Mouse (Mus musculus): ENCODE measurements around the gene Npat.

Npat gene

GRCm38 (mm10) chr9:53536558-53537320 is at the start of gene Npat, which contains the start of gene Atm:
Gene Npat (plus strand): TSS chr9:53537047.
Gene Atm (minus strand): TSS chr9:53536740.
- DNase-seq, result peak; percentile 99 to 100

- no peak for DNase-seq
These were observed 28.8 kb upstream of the Npat start for GRCm38 (mm10) chr9:53508053-53508452.

GRCm38 (mm10) chr9:53514091-53514490 is 22.8 kb upstream of the Npat start:
- no peak for DNase-seq

GRCm38 (mm10) chr9:53517373-53518009 is 19.4 kb upstream of the Npat start:
- no peak for DNase-seq

DNA sequence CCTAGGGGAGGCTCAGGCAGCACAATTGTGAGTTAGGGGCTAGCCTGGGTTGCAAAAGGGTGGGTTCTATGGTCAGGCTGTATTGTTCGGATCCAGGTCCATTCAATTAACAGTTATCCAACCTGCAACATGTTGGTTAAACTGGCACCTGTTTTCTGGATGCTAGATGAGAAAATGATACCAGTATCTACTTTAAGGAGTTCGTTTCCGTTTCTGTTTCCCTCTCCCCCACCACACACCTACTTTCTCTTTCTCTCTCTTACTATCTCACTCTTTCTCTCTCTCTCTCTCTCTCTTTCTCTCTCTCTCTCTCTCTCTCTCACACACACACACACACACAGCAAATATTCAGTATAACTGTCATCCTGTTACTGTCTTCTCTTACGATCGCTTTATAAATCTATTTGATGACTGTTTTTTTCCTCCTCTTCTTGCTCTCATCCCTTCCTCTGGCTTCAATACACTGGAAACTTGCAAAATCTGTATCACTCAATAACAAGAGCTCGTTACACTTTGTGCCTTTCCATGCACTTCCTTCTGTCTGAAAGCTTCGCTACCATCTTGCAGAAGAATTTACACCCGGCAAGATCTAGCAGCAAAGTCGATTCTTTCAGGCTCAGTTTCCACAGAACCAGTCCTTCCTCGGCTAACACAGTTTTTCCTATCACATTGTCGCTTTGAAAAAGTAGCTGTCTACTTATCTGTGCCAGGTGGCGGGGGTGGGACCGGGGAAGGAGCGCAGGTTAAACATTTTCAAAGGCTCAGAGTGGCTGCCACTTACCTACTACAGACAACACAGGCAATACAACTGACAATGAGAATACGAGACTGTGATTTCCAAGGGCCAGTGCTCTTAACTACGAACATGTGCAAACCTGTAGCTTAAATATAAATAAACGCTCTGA is 1.2 kb upstream of the Npat start:
- DNase-seq, result peak; percentile 14 to 32

DNA sequence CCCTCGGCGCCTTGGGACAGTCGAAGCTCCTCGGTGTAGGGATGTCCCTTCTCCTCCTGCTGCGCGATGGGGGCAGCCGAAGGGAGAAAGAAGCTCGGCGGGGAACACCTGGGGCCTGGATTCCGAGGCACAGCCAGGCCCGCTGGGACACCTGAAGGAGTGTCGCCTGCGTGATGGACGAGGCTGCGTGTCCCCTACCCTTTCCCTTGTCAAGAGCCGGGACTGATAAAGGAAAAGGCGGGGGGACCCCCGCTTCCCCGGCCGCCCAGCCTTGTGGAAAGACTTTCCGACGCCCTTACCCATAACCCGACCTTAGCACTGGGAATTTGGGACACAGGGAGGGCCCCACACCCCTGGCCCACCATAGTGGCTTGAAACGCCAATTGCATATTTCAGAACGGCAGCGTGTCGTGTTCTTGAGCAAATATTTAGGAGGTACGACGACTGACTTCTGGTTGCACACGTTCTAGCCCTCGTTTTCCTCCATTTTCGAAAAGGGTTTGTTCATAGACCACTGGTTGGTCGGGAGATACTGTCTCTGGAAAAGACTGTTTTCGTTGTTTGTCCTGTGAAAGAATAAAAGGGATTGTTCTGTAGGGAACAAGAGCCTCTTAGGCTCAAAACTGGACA is 604 bp downstream of the Npat start:
- no peak for DNase-seq

- peak; percentile 15 to 33 for DNase-seq
These were observed 33.8 kb downstream of the Npat start for GRCm38 (mm10) chr9:53570662-53571061.

- DNase-seq, result no peak
These were observed 35.9 kb downstream of the Npat start for GRCm38 (mm10) chr9:53572516-53573307.

DNA sequence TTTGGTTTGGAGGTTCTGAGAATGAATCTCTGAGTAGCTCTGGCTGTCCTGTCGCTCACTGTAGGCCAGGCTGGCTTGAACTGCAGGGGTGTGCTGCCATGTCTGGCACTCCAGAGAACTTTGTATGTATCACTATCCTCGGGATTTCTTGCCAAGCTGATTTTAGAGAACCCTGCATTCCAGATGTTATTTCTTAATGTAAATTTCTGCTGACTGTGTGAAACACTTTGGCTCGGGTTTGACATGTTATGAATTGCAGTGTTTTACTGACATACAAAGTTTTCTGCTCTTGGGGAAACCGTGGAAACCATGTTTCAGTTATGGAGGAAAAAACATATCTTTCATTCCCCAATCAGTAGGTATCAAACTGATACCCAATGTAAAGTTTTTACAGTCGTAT is 38.9 kb downstream of the Npat start:
- DNase-seq, result no peak

DNA sequence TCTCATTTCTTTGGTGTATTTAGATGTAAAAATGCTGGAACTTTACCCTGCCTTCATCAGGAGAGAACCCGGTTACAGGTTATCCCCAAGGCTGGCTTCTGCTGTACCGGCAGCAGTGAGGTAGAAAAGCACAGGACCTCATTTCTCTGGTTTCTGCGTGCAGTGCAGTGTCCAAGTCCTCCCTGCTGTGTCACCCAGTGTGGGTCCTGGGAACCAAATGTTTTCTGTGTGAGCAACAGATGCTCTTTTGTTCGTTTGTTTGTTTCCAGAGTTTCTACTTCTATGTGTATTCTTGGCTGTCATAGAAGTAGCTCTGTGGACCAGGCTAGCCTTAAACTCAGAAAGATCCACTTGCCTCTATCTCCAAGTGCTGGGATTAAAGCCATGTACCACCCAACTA is 45.0 kb downstream of the Npat start:
- no peak for DNase-seq

DNA sequence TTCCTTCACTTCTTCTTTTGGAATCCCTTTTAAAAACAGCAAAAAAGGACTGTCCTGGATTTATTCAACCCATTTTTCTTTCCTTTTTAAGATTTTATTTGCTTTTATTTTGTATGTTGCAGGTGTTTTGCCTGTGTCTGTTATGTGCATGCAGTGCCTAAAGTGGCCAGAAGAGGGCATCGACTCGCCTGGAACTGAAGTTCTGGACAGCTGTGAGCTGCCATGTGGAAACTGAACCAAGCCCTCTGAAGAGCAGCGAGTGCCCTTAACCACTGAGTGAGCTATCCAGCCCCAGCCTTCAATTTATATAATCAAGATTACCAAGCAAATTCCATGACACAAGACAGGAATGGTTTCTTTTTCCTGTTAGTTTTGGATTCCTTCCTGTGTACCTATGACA is 57.9 kb downstream of the Npat start:
- DNase-seq, result peak; percentile 86 to 87

GRCm38 (mm10) chr9:53596971-53597600 is 60.2 kb downstream of the Npat start:
- DNase-seq, result no peak

GRCm38 (mm10) chr9:53598631-53599030 is 61.8 kb downstream of the Npat start:
- DNase-seq, result peak; percentile 18 to 47

DNA sequence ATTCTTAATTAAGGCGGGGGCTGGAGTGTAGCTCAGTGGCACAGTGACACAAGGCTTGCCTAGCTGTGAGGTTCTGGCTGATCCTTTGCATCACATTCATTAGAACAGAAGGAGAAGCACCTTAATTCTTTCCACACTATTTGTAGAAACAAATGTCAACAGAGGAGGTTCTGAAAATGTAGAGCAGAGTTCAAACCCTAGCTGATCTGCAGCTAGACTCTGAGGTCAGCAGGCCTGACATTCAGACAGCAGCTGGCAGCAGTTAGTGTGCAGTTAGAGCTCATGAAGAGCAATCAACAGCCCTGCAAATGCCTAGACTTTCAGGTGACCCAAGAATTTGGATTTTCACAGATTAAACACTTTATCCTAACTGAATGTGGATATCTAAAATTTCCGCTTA is 64.7 kb downstream of the Npat start:
- no peak for DNase-seq

GRCm38 (mm10) chr9:53603384-53603783 is 66.5 kb downstream of the Npat start:
- peak; percentile 22 to 39 for DNase-seq

DNA sequence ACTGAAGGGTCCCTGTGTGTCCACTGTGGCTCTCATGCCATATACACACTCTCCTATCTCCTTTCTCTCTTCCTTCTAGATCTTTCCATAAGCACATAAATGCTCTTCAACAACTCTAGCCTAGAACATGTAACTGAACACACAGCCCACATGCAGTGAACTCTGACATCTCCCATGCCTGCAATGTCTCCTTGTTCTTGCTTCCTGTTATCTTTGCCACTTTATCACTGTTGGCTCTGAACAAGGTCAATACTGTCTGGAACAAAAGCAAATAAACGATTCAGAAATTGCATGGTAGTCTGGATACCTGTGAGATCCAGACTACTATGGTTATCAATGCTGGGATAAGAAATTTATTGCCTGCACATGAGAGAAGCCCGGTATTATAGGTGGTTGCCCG is 67.0 kb downstream of the Npat start:
- no peak for DNase-seq

- no peak for DNase-seq
These were observed 68.1 kb downstream of the Npat start for GRCm38 (mm10) chr9:53604954-53605353.

DNA sequence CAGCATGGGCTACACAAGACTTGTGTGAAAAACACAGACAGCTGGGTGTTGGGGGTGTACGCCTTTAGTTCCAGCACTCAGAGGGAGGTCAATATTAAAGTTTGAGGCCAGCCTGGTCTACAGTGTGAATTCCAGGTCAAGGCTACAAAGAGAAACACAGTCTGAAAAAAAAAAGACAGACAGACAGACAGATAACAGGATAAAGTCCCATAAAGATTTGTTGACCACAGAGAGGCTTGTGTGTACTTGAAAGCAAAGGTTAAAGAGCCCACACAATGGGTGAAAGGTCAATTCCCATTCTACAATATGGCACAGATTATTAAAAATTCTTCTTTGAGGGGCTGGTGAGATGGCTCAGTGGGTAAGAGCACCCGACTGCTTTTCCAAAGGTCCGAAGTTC is 70.3 kb downstream of the Npat start:
- DNase-seq, result no peak

GRCm38 (mm10) chr9:53607816-53608215 is 71.0 kb downstream of the Npat start:
- no peak for DNase-seq

DNA sequence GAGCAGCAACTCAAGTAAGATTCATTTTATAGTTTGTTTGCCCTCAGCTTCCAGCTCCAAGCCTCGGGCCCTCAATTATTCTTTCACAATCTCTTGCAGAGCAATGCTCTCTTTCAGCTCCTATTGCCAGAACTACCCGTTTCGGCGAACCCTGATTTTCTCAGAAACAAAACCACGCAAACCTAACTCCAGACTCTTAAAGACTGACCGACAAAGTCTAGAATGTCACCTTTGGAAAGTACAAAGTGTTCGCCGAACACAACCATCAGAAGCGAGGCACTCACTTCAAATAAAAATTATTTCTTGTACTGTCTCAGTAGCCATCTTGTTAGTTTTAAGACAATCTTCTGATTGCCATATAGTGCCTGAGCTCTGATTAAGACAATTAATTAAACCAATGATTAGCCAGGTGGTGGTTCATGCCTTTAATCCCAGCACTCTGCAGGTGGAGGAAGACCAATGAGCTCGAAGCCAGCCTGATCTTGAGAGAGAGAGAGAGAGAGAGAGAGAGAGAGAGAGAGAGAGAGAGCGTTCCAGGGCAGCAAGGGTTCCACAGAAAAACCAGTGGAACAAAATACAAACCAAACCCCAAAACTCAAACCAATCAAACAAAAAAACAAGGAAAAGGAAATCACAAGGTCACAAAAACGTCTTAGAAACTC is 72.6 kb downstream of the Npat start:
- DNase-seq, result peak in 1 of 2 experiments; percentile 6
